Mouse (Mus musculus): ENCODE results near the gene AC109138.7. TPM values are rescaled to one million over a fixed set of nuclear protein-coding genes. Genes with fewer than 3 reads are reported as not detected.

The AC109138.7 gene
- polyA plus RNA-seq (2017; shearing (Covaris generic)): not detected

DNA sequence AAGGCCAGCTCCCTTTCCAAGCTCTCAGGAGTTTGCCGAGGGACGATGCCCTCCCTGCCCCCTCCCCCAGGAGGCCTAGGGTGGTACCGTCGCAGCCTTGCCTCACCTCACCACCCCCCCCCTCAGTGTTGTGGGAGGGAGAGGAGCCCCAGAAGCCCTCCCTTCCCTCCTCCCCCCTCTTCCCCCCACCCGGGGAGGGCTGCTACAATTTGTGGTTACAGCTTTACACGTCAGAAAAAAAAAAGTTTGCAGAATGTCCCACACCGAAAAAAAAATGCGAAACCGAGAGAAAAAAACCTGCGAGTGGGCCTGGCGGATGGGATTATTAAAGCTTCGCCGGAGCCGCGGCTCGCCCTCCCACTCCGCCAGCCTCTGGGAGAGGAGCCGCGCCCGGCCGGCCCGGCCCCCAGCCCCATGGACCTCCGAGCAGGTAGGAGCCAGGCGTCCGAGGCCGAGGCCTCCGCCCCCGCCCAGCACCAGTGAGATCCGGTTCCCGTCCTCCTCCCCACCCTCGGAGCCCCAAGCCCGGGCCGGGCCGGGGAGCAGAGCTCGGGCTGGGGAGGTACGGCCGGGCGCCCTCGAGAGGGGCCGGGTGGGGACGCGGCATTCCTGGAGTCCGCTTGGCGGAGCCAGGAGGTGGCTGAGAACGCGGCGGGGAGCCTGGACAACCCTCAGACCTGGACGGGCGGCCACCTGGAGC lies at the start of gene AC109138.7, which contains the start of gene Clcf1:
Gene AC109138.7, plus strand, starts transcription at position 287 of the 700 bp plus-strand sequence.
Gene Clcf1, plus strand, starts transcription at position 168 of the 700 bp plus-strand sequence.

DNA sequence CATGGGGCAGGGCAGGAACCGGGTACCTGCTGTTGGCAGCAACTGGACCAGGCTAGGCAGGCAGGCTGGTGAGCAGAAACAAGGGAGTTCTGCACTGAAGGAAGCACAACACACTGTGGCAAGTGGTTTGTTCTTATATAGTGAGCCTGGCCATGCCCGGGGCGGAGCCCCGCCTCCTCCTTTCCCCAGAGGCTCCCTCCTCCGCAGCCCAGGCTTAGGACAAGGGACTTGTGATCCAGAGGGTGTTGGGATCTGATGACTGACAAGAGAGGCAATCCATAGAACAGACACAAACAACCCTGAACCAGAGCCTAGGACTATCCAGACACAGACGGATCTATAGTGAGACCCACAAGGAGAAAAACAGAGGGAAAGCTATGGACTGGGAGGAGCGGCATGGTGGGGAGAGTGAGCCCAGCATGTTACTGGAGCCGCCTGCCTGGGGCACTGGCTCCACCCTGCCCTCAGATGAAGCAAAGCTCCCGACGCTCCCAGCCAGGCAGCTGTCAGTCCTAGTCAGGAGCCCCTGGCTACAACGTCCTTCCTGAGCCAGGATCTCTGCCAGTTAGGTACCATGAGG lies 38.7 kb upstream of the AC109138.7 start, which contains the start of gene Carns1:
Gene Carns1, minus strand, starts transcription at position 112 of the 580 bp plus-strand sequence.

DNA sequence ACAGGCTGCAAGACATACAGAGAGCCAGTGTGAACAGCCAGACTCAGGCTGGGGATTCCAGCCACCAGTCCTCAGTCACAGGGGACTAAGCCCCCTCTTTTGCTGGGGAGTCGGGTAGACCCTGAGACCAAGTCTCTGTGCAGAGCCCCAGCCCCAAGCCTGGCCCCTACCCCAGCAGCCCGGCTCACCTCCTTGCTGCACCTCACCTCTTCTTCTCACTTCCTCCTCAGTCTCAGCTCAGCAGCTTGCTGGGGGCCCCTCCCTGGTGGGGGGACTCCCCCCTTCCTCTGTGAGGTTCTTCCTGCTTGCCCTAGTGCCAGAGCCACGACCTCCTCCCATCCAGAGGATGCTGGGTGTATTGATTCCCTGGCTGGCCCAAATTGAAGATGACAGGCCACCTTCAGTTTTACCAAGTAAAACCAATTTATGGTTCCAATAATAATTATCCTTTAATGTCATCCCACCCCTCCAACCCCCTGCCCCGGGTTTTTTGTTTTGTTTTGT lies 23.3 kb upstream of the AC109138.7 start, which contains the start of gene Tbc1d10c:
Gene Tbc1d10c, minus strand, starts transcription at position 454 of the 504 bp plus-strand sequence.

DNA sequence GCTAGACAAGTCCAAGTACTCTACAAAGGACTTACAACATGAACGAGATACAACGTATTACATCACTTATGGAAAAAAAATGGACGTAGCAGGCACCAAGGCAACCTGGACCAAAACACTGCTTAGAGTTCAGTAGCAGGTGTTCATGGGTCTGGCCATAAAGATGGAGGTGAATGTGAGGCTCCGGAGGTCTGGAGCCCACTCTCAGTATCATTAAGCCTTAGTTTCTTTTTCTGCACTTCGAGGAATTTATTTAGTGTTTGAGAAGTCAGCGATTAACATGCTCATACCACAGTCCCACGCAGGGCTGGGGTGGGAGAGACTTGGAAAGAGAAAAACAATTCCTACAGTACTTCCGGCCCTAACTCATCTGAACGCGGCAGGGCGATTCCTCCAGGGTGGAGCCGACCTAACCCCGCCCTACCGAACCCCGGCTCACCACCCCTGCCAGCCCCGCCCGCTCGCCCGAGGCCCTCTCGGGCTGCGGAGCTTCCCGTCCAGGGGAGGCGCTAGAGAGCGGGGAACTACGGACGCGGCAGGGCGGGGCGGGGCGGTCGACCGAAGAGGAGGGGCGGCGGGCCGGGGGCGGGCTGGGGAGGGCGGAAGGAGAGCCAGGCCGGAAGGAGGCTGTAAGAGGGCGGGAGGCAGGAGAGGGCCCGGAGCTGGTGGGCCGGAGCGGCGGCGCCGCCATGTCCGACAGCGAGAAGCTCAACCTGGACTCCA lies 22.5 kb upstream of the AC109138.7 start, which contains the start of gene Ppp1ca:
Gene Ppp1ca, plus strand, starts transcription at position 538 of the 723 bp plus-strand sequence.

DNA sequence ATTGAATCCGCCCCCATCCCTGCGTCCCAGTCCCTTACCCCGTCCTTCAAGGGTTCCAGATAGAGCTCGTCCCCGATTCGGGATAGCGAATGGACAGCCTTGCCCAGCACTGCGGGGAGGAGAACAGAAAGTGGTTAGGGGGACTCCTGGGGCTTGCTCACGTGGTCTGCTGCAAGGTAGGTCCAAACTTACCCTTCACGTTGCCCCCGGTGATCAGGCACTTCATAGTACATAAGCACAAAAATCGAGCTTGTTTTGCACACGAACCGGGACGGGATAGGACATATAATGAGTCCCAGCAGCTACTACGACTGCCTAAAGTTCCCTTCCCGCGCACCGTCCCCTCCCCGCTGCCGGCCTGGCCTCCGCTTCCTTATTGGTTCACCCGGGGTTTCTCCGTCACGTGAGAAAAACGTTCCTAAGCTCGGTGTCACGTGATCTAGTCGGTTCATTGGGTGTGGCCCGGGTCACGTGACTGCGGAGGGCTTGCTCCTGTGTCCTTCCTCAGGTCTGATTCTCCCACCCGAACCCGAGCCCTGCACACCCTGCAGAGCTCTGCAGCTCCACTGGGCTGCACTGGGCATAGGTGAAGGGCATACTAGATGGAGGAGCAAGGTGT lies 12.8 kb upstream of the AC109138.7 start, which contains the start of gene Rad9a:
Gene Rad9a, minus strand, starts transcription at position 372 of the 619 bp plus-strand sequence.

DNA sequence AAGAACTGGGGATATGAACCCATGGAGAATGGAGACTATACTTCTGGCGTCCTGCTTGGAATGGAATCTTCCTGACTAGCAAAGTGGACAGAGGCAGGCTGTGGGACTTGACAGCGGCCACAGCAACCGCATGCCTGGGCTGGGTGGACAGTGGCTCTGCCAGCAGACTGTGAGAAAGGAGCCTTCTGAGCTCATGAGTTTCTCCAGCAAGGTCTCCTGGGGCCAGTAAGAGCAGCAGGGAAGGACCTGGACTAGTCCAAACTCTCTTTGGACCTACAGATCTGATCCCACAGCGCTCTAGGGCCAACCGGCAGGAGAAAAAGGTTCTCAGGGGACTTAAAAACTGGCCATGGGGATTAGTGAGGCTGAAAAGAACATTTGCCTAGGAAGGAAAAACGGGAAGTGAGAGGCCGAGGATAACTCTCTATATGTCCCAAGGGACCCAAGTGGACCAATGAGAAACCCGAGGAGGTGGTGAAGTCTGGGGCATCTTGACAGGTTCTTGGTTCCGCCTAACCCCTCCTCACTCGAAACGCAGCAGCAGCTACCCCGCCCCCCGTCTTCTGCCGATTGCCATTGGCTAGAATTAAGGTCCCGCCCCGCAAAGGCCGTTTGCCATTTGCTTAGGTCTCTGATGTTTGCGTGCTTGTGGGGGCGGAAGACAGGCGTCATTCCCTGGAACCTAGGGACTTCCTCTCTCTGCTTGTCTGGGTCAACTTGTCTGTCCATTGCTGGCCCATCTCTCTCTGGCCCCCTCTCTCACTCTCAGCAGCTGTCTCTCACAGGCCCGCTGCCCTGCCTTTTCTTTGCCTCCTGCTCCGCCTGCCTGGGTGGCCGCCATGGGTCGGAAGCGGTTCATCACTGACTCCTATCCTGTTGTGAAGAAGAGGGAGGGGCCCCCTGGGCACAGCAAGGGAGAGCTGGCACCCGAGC lies 17.4 kb downstream of the AC109138.7 start, which contains the start of gene Pold4:
Gene Pold4, plus strand, starts transcription at position 647 of the 933 bp plus-strand sequence.

DNA sequence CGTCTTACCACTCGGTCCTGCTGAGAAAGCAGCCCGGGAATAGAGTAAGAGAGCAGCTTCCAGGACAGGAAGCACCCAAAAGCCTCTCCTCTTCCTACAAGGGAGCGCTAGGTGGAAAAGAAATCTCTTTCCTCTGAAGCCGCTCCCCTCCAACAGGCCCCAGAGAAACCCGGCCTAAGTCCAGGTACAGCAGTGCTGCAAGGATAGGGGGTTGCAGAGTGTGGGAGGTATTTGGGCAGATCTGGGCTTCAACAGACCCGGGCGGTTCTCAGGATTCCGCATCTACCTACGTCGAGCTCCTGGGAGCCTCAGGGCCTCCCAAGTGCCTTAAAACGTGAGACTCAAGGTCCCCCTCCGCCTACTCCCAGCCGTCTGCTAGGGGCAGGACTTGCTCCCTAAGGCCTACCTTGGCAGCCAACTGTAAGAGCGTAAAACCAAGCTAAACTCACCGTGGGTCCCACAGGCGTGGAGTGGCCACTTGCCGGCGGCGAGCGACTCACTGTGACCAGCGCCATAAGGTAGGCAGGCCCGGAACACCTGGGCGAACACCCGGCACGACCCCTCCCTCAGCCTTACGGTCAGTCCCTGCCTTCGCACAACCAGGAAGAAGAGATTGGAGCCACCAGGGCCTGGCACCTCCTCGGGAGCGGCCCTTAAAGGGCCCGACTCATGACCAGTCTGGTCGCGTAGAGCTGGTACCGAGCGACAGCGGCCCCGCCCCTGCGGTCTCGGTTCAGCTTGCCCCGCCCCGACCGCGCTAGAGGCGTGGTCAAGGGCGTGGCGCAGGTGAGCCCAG lies 54.6 kb downstream of the AC109138.7 start, which contains the start of gene Ssh3:
Gene Ssh3, minus strand, starts transcription at position 615 of the 796 bp plus-strand sequence.

Other genes with a start within 250 kb of the AC109138.7 start
- not detected for gene Aldh3b2, start 242.0 kb upstream of the AC109138.7 start, polyA plus RNA-seq (2017; shearing (Covaris generic))
- 0.40 TPM for gene Acy3, start 227.8 kb upstream of the AC109138.7 start, polyA plus RNA-seq (2017; shearing (Covaris generic))
- 0.16 TPM for gene Tbx10, start 221.6 kb upstream of the AC109138.7 start, polyA plus RNA-seq (2017; shearing (Covaris generic))
- gene Nudt8, start 213.8 kb upstream of the AC109138.7 start, polyA plus RNA-seq (2017; shearing (Covaris generic)): 8.7 TPM
- gene Gm49405, start 213.7 kb upstream of the AC109138.7 start, polyA plus RNA-seq (2017; shearing (Covaris generic)): 1.8 TPM
- gene Doc2g, start 211.0 kb upstream of the AC109138.7 start, polyA plus RNA-seq (2017; shearing (Covaris generic)): 1.7 TPM
- 155 TPM for gene Ndufv1, start 201.6 kb upstream of the AC109138.7 start, polyA plus RNA-seq (2017; shearing (Covaris generic))
- gene Gstp1, start 176.4 kb upstream of the AC109138.7 start, polyA plus RNA-seq (2017; shearing (Covaris generic)): 631 TPM
- 3.4 TPM for gene Gstp2, start 168.3 kb upstream of the AC109138.7 start, polyA plus RNA-seq (2017; shearing (Covaris generic))
- 112 TPM for gene Gstp3, start 154.8 kb upstream of the AC109138.7 start, polyA plus RNA-seq (2017; shearing (Covaris generic))
- gene Cabp2, start 132.8 kb upstream of the AC109138.7 start, polyA plus RNA-seq (2017; shearing (Covaris generic)): not detected
- 956 TPM for gene Cdk2ap2, start 117.2 kb upstream of the AC109138.7 start, polyA plus RNA-seq (2017; shearing (Covaris generic))
- 367 TPM for gene Pitpnm1, start 114.4 kb upstream of the AC109138.7 start, polyA plus RNA-seq (2017; shearing (Covaris generic))
- 206 TPM for gene Aip, start 88.5 kb upstream of the AC109138.7 start, polyA plus RNA-seq (2017; shearing (Covaris generic))
- gene Gpr152, start 74.6 kb upstream of the AC109138.7 start, polyA plus RNA-seq (2017; shearing (Covaris generic)): 0.07 TPM
- 0.39 TPM for gene Cabp4, start 70.3 kb upstream of the AC109138.7 start, polyA plus RNA-seq (2017; shearing (Covaris generic))
- gene Coro1b, start 65.7 kb upstream of the AC109138.7 start, polyA plus RNA-seq (2017; shearing (Covaris generic)): 477 TPM
- 1,844 TPM for gene Ptprcap, start 60.8 kb upstream of the AC109138.7 start, polyA plus RNA-seq (2017; shearing (Covaris generic))
- 49.2 TPM for gene Rps6kb2, start 51.0 kb upstream of the AC109138.7 start, polyA plus RNA-seq (2017; shearing (Covaris generic))
- gene Carns1, start 38.9 kb upstream of the AC109138.7 start, polyA plus RNA-seq (2017; shearing (Covaris generic)): 6.9 TPM
- 832 TPM for gene Tbc1d10c, start 23.1 kb upstream of the AC109138.7 start, polyA plus RNA-seq (2017; shearing (Covaris generic))
- gene Ppp1ca, start 22.3 kb upstream of the AC109138.7 start, polyA plus RNA-seq (2017; shearing (Covaris generic)): 1,230 TPM
- gene Rad9a, start 12.7 kb upstream of the AC109138.7 start, polyA plus RNA-seq (2017; shearing (Covaris generic)): 81.5 TPM
- 24.8 TPM for gene Clcf1, start 119 bp upstream of the AC109138.7 start, polyA plus RNA-seq (2017; shearing (Covaris generic))
- gene Pold4, start 17.5 kb downstream of the AC109138.7 start, polyA plus RNA-seq (2017; shearing (Covaris generic)): 138 TPM
- 1.1 TPM for gene Ssh3, start 54.8 kb downstream of the AC109138.7 start, polyA plus RNA-seq (2017; shearing (Covaris generic))
- 5.1 TPM for gene Ankrd13d, start 68.8 kb downstream of the AC109138.7 start, polyA plus RNA-seq (2017; shearing (Covaris generic))
- gene Grk2, start 91.9 kb downstream of the AC109138.7 start, polyA plus RNA-seq (2017; shearing (Covaris generic)): 58.4 TPM
- gene Kdm2a, start 183.9 kb downstream of the AC109138.7 start, polyA plus RNA-seq (2017; shearing (Covaris generic)): 48.9 TPM
- 5.5 TPM for gene Rhod, start 225.1 kb downstream of the AC109138.7 start, polyA plus RNA-seq (2017; shearing (Covaris generic))

All from activated CD4-positive, CD25-positive, alpha-beta regulatory T cell, adult 9 weeks (primary cell).